Mouse (Mus musculus) kidney, adult 8-10 months (tissue): ENCODE results near the gene Vmn1r138.
"Not testable (repeated sequence)": the region's sequence is repeated elsewhere in the genome, so short reads cannot be mapped to it uniquely, and the experiment has no call there.

ENCODE experiments used
- DNase-seq, 2 experiments: peaks; one replicate each; pipeline ENCODE4 v3.0.0; 2022

The Vmn1r138 gene

GRCm38 (mm10) chr7:22028797-22029196 lies at the start of gene Vmn1r138:
TSS of gene Vmn1r138 (minus strand) at chr7:22028897.
- DNase-seq, result not testable (repeated sequence)

GRCm38 (mm10) chr7:22068757-22069156 lies 40.1 kb upstream of the Vmn1r138 start, which contains the start of gene Vmn1r139:
TSS of gene Vmn1r139 (plus strand) at chr7:22069057.
- DNase-seq, result not testable (repeated sequence)

- not testable (repeated sequence) for DNase-seq
These were observed 27.5 kb upstream of the Vmn1r138 start, which contains the start of gene Gm6176 for GRCm38 (mm10) chr7:22056205-22056604. TSS of gene Gm6176 (minus strand) at chr7:22056305.

GRCm38 (mm10) chr7:21994287-21994686 lies 34.4 kb downstream of the Vmn1r138 start, which contains the start of gene Vmn1r137:
TSS of gene Vmn1r137 (plus strand) at chr7:21994587.
- not testable (repeated sequence) for DNase-seq
